Mouse (Mus musculus) spleen, adult 2 months (tissue): ENCODE results near the gene Ppp2r1b.

ENCODE experiments used
- CTCF ChIP-seq: fragments of 200-500 bp; IDR thresholded peaks from 2 replicates; pipeline ENCODE4 v1.5.1; 2011; ENCODE audit warnings: mild to moderate bottlenecking, inconsistent platforms; ENCODE audit not compliant: insufficient read depth, insufficient read length, insufficient replicate concordance; ENCODE audit errors: extremely low read depth
- POLR2A ChIP-seq: fragments of 200-500 bp; IDR thresholded peaks from 2 replicates; pipeline ENCODE4 v1.6.1; 2011; ENCODE audit warnings: low read depth, low read length, inconsistent platforms

- TF ChIP-seq CTCF = no peak
- TF ChIP-seq POLR2A = no peak
Measured at GRCm38 (mm10) chr9:50836097-50836496, 9.0 kb upstream of the Ppp2r1b start.
